Mouse (Mus musculus): ENCODE data around the gene H2-M5. TPM values are rescaled to one million over a fixed set of nuclear protein-coding genes. Genes with fewer than 3 reads are reported as not detected.

H2-M5 gene
- polyA plus RNA-seq, 1 experiment from 2014 or later = 2.4 TPM

DNA sequence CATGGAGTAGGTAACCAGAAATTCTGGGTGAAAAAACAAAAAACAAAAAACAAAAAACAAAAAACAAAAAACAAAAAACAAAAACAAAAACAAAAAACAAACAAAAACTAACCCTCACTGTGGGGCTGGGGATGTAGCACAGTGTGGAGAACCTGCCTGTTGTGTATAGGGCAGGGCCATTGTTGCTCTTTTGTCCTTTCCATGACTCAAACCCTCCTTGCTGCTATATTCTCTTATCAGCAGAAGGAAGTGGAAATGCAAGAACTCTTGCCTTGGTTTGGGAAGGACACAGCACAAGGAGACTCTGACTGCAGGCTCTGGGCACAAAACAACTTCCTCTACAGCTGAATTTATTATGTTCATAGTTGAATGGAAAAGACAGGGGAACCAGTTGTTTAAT, 27.0 kb upstream of the H2-M5 start:
- H3K9me3 ChIP-seq (ENCODE audit: control insufficient read depth, low read length) = no peaks in the 10 kb centered on the region
- no peak overlapping the region for H3K27ac ChIP-seq (ENCODE audit: low read depth, low read length)
- H3K4me3 ChIP-seq (ENCODE audit: low read length) = no peak overlapping the region
- no peak overlapping the region for H3K9ac ChIP-seq (ENCODE audit: low read depth, low read length)
- peaks cover 3% of the 10 kb centered on the region for H3K36me3 ChIP-seq (ENCODE audit: control insufficient read depth, insufficient read depth, low read length)
- no peak for ATAC-seq
- no peaks in the 10 kb centered on the region for H3K27me3 ChIP-seq (replicated peaks; ENCODE audit: control insufficient read depth, insufficient read depth, low read length)
- no peaks in the 10 kb centered on the region for H3K4me1 ChIP-seq (ENCODE audit: control insufficient read depth, insufficient read depth, low read depth, low read length)
- H3K4me2 ChIP-seq (ENCODE audit: low read length) = no peak overlapping the region

DNA sequence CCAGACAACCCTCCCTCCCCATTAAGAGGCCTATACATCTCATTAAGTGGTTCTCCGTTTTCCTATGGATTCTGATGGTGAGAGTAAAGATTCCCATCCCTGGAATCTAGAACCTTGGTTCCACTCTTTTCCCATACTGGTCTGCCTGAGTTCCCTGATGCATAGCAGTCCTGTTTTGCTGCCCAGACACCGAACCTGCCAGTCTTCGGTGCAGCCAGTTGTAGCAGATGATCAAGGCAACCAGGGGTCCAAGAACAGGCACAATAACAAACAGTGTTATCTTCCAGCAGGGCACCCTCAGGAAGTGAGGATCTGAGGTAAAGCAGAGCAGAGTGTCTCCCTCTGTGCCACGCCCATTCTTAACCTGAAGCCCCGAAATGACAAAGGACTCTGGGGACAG, 22.8 kb upstream of the H2-M5 start:
- H3K27me3 ChIP-seq (replicated peaks; ENCODE audit: control insufficient read depth, insufficient read depth, low read length) = no peaks in the 10 kb centered on the region
- H3K4me3 ChIP-seq (ENCODE audit: low read length) = no peak overlapping the region
- H3K9me3 ChIP-seq (ENCODE audit: control insufficient read depth, low read length) = no peaks in the 10 kb centered on the region
- no peak overlapping the region for H3K9ac ChIP-seq (ENCODE audit: low read depth, low read length)
- peak; percentile 26; the same call in 1 of the 2 replicates for ATAC-seq
- H3K4me2 ChIP-seq (ENCODE audit: low read length) = no peak overlapping the region
- H3K36me3 ChIP-seq (ENCODE audit: control insufficient read depth, insufficient read depth, low read length) = peaks cover 21% of the 10 kb centered on the region
- H3K4me1 ChIP-seq (ENCODE audit: control insufficient read depth, insufficient read depth, low read depth, low read length) = no peaks in the 10 kb centered on the region
- WGBS = 77% methylated on average over 5 of the region's 5 CpGs
- H3K27ac ChIP-seq (ENCODE audit: low read depth, low read length) = no peak overlapping the region

DNA sequence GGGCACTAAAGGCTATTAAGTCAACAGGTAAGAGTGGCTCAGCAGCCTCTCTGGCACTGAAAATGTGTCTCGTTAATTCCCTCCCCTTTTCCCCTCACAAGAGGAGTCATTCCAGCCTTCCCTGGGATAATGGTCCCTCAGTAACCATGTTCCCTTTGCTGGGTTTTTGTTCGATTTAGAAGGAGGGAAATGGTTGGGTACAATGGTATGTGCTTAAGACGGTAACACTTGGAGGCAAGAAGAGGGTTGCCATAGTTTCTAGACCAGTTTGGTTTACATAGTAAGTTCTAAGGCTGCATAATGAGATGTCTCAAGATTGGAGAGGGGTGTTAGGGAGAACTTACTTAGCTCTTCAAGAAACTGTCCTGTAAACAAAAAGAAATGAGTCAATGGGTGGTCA, 22.4 kb upstream of the H2-M5 start:
- Histone ChIP-seq H3K27ac (ENCODE audit: low read depth, low read length) (no peak overlapping the region), H3K36me3 (ENCODE audit: control insufficient read depth, insufficient read depth, low read length) (peaks cover 21% of the 10 kb centered on the region), H3K4me2 (ENCODE audit: low read length) (no peak overlapping the region), H3K9me3 (ENCODE audit: control insufficient read depth, low read length) (no peaks in the 10 kb centered on the region), H3K4me3 (ENCODE audit: low read length) (no peak overlapping the region), H3K27me3 (replicated peaks; ENCODE audit: control insufficient read depth, insufficient read depth, low read length) (no peaks in the 10 kb centered on the region), H3K9ac (ENCODE audit: low read depth, low read length) (no peak overlapping the region), H3K4me1 (ENCODE audit: control insufficient read depth, insufficient read depth, low read depth, low read length) (no peaks in the 10 kb centered on the region)
- WGBS = 77% methylated on average over 3 of the region's 3 CpGs
- ATAC-seq = 0 out of 2 replicates have a peak, but pooled peaks have one; percentile 48

DNA sequence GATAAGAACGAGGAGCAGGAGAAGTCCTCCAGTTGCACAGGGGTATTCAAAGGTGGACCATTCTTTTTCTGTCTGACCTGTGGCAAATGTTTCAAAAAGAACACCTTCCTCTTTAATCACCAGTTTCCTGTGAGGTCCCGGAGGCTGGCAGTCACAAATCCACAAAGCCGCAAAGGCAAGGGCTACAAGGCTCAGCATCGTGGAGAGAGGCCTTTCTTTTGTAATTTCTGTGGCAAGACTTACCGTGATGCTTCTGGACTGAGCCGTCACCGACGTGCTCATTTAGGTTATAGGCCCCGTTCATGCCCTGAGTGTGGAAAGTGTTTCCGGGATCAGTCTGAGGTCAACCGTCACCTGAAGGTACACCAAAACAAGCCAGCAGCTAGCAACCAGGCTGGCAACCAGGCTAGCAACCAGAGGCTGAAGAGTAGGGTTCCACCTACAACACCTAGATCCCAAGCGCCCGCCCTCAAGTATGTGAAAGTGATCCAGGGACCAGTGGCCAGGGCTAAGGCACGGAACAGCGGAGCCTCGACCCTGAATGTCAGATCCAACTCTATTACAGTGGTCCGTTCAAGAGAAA, 20.2 kb upstream of the H2-M5 start:
- H3K27me3 ChIP-seq (replicated peaks; ENCODE audit: control insufficient read depth, insufficient read depth, low read length) = no peaks in the 10 kb centered on the region
- H3K4me3 ChIP-seq (ENCODE audit: low read length) = no peak overlapping the region
- peaks cover 30% of the 10 kb centered on the region for H3K36me3 ChIP-seq (ENCODE audit: control insufficient read depth, insufficient read depth, low read length)
- H3K27ac ChIP-seq (ENCODE audit: low read depth, low read length) = no peak overlapping the region
- H3K9me3 ChIP-seq (ENCODE audit: control insufficient read depth, low read length) = no peaks in the 10 kb centered on the region
- 95% methylated on average over 17 of the region's 17 CpGs for WGBS
- no peak overlapping the region for H3K4me2 ChIP-seq (ENCODE audit: low read length)
- H3K4me1 ChIP-seq (ENCODE audit: control insufficient read depth, insufficient read depth, low read depth, low read length) = 0 out of 2 replicates have a peak, but pooled peaks cover 3% of the 10 kb centered on the region
- ATAC-seq = no peak
- no peak overlapping the region for H3K9ac ChIP-seq (ENCODE audit: low read depth, low read length)

DNA sequence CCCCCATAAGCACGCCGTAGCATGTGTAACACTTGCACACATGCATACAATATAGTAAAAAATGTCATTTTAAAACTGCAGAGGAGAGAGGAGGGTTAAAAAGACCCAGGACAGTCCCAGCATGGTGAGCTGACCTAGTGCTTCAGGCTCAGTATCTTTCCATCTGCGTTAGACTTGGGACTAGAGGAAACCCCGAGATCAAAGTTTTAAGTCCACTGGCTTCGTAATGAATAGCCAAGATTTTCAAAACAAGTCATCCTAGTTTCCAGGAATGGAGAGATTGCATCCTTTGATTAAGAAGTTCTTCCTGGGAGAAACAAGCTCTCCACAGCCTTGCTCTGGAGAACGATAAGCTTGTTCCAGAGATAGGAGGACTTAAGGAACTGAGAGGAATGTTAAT, 18.8 kb upstream of the H2-M5 start:
- H3K36me3 ChIP-seq (ENCODE audit: control insufficient read depth, insufficient read depth, low read length) = peaks cover 30% of the 10 kb centered on the region
- no peak overlapping the region for H3K27ac ChIP-seq (ENCODE audit: low read depth, low read length)
- no peak overlapping the region for H3K4me3 ChIP-seq (ENCODE audit: low read length)
- H3K4me1 ChIP-seq (ENCODE audit: control insufficient read depth, insufficient read depth, low read depth, low read length) = peaks cover 6% of the 10 kb centered on the region
- H3K27me3 ChIP-seq (replicated peaks; ENCODE audit: control insufficient read depth, insufficient read depth, low read length) = no peaks in the 10 kb centered on the region
- no peak overlapping the region for H3K4me2 ChIP-seq (ENCODE audit: low read length)
- H3K9me3 ChIP-seq (ENCODE audit: control insufficient read depth, low read length) = no peaks in the 10 kb centered on the region
- WGBS = 92% methylated on average over 6 of the region's 6 CpGs
- no peak for ATAC-seq
- no peak overlapping the region for H3K9ac ChIP-seq (ENCODE audit: low read depth, low read length)

DNA sequence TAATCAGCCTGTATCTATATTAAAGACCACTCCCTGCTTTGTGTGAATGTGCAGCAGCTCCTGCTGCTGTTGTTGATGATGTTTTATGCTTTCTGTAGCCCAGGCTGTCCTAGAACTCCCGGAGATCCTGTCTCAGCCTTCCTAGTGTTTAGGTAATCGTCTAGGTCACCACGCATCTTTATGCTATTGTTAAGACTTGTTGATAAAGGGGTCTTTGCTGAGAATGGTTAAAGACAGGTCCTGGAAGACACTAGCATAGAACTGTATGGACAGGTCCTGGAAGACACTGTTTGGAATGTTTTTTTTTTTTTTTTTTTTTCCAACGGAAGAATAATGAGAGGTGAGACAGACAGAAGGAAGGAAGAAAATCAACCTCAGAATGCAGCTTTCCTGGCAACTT, 14.0 kb upstream of the H2-M5 start:
- peak overlapping the region; percentile 96 for H3K27ac ChIP-seq (ENCODE audit: low read depth, low read length)
- WGBS = 15% methylated on average over 4 of the region's 4 CpGs
- H3K36me3 ChIP-seq (ENCODE audit: control insufficient read depth, insufficient read depth, low read length) = peaks cover 11% of the 10 kb centered on the region
- H3K27me3 ChIP-seq (replicated peaks; ENCODE audit: control insufficient read depth, insufficient read depth, low read length) = no peaks in the 10 kb centered on the region
- H3K4me3 ChIP-seq (ENCODE audit: low read length) = peak overlapping the region; percentile 82
- H3K9me3 ChIP-seq (ENCODE audit: control insufficient read depth, low read length) = no peaks in the 10 kb centered on the region
- peak; percentile 44 for ATAC-seq
- peak overlapping the region; percentile 67 for H3K4me2 ChIP-seq (ENCODE audit: low read length)
- H3K9ac ChIP-seq (ENCODE audit: low read depth, low read length) = peak overlapping the region; percentile 96
- H3K4me1 ChIP-seq (ENCODE audit: control insufficient read depth, insufficient read depth, low read depth, low read length) = peaks cover 6% of the 10 kb centered on the region

DNA sequence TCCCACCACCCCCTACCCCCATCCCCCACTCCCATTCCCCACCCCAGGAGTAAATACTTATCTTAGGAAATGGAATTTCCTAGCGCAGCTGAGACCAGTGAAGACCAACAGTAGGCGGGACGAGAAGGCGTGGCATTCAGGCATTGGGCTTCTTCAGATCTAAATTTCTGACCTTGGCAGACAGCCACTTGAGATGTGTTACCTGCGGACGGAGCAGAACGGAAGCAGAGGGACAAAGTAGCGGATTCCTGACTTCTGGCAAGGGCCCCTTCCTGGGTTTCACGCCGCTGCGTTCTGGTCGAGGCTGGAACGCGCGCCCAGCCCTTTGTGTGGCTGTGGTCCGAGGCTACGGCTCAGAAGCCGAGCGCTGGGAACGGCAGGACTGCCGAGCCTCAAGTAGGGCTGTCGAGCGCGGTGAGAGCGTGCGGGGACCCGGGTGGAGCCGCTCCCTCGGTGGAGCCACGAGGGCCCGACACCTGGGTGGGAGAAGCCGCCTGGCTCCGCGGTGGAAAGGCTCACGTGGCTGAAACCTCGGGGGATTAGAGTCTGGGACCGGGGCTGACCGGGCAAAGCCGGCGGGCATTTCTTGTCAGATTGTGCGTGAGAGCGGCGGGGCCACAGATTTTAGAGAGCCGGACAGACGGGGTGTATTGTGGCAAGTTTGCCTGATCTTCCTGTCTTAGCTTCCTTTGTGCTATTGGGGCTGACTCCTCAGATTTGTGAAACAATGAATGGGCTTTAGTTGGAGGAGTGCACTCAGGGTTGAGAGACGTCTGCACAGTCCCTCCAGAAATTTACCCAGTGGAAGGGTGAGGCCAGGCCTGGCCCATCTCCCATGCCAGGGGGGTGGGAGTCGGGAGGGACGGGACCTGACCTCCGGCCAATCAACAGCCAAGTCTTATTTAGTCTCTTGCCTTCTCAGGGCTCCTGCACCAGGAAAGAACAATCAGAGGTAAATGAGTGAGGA, 13.3 kb upstream of the H2-M5 start:
- H3K9ac ChIP-seq (ENCODE audit: low read depth, low read length) = peak overlapping the region; percentile 96
- peaks cover 9% of the 10 kb centered on the region for H3K36me3 ChIP-seq (ENCODE audit: control insufficient read depth, insufficient read depth, low read length)
- H3K27me3 ChIP-seq (replicated peaks; ENCODE audit: control insufficient read depth, insufficient read depth, low read length) = no peaks in the 10 kb centered on the region
- peak overlapping the region; percentile 96 for H3K27ac ChIP-seq (ENCODE audit: low read depth, low read length)
- peak; percentile 90 for ATAC-seq
- H3K4me2 ChIP-seq (ENCODE audit: low read length) = peak overlapping the region; percentile 67
- H3K4me1 ChIP-seq (ENCODE audit: control insufficient read depth, insufficient read depth, low read depth, low read length) = peaks cover 6% of the 10 kb centered on the region
- peak overlapping the region; percentile 82 for H3K4me3 ChIP-seq (ENCODE audit: low read length)
- under 1% methylated on average over 49 of the region's 49 CpGs for WGBS
- no peaks in the 10 kb centered on the region for H3K9me3 ChIP-seq (ENCODE audit: control insufficient read depth, low read length)

DNA sequence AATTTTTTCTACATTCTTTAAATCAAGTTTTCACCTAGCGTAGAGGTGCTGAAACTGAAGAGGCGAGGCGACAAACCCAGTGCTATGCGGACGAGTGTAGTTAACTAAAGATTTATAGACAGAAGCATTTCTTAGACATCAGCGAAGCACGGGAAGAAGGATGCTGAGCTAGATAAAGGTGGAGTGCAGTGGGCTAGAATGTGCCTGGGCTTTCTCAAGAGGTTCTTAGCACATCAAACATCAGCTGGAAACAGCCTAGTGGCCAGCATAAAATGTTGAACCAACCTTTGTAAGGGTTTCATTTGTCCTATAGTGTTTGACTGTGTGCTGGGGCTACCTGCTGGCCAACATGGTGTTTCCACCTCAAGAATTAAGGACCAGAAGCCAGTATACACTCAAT, 11.5 kb upstream of the H2-M5 start, which contains the start of gene Zfp57:
Gene Zfp57 (plus strand): TSS at position 301 of the 400 bp plus-strand sequence.
- Histone ChIP-seq H3K4me1 (ENCODE audit: control insufficient read depth, insufficient read depth, low read depth, low read length) (peaks cover 6% of the 10 kb centered on the region), H3K9me3 (ENCODE audit: control insufficient read depth, low read length) (no peaks in the 10 kb centered on the region), H3K36me3 (ENCODE audit: control insufficient read depth, insufficient read depth, low read length) (peaks cover 6% of the 10 kb centered on the region), H3K27me3 (replicated peaks; ENCODE audit: control insufficient read depth, insufficient read depth, low read length) (no peaks in the 10 kb centered on the region), H3K9ac (ENCODE audit: low read depth, low read length) (no peak within 1 kb of the TSS), H3K4me2 (ENCODE audit: low read length) (peak within 1 kb of the TSS; percentile 67), H3K27ac (ENCODE audit: low read depth, low read length) (no peak within 1 kb of the TSS), H3K4me3 (ENCODE audit: low read length) (peak within 1 kb of the TSS; percentile 82)
- ATAC-seq = no peak
- 93% methylated on average over 7 of the region's 7 CpGs for WGBS

DNA sequence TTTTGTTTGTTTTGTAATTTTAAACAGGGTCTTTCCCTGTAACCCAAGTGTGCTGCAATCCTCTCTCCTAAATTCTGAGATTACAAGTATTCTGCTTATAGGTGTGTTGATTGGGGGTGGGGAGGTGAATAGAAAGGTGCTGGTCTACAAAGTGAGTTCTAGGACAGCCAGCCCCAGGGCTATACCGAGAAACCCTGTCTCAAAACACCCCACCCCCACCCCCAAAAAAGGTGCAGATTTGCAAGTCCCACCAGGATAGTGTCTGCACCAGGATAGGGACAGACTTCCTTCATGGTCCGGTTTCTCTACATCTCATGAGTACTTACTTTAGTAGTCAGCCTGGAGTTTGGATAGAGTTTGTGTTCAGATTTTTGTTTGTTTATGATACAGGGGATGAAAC, 9.1 kb upstream of the H2-M5 start:
- Histone ChIP-seq H3K27me3 (replicated peaks; ENCODE audit: control insufficient read depth, insufficient read depth, low read length) (no peaks in the 10 kb centered on the region), H3K4me1 (ENCODE audit: control insufficient read depth, insufficient read depth, low read depth, low read length) (no peaks in the 10 kb centered on the region; the same call in 1 of the 2 replicates), H3K9me3 (ENCODE audit: control insufficient read depth, low read length) (no peaks in the 10 kb centered on the region), H3K4me3 (ENCODE audit: low read length) (no peak overlapping the region), H3K27ac (ENCODE audit: low read depth, low read length) (no peak overlapping the region), H3K4me2 (ENCODE audit: low read length) (no peak overlapping the region), H3K9ac (ENCODE audit: low read depth, low read length) (no peak overlapping the region), H3K36me3 (ENCODE audit: control insufficient read depth, insufficient read depth, low read length) (no peaks in the 10 kb centered on the region)
- no peak for ATAC-seq
- WGBS = 80% methylated on average over 2 of the region's 2 CpGs
